Mouse (Mus musculus) gastrocnemius, adult 8-10 months (tissue): Measurements from ENCODE around the gene Adcy9. TPM values are rescaled to one million over a fixed set of nuclear protein-coding genes. Genes with fewer than 3 reads are reported as not detected.
"Not testable (repeated sequence)": the region's sequence is repeated elsewhere in the genome, so short reads cannot be mapped to it uniquely, and the experiment has no call there.

Experiments used
- DNase-seq, 2 experiments: peaks; one replicate each; pipeline ENCODE4 v3.0.0; 2022; ENCODE audit warnings: low spot score in 2 of 2
- total RNA-seq, 4 experiments: library from RNA; stranded (reverse); gene quantifications; 2 replicates each; pipeline ENCODE4 v1.2.4; 2022

Gene Adcy9
- total RNA-seq, 4 experiments from 2014 or later = 39.3 to 50.8 (median 41.4) TPM

- no peak for DNase-seq
These were observed 143.7 kb downstream of the Adcy9 start for GRCm38 (mm10) chr16:4276621-4277020.

GRCm38 (mm10) chr16:4276151-4276550 lies 144.1 kb downstream of the Adcy9 start:
- no peak for DNase-seq

- peak; percentile 62 to 75 for DNase-seq
These were observed 146.4 kb downstream of the Adcy9 start for GRCm38 (mm10) chr16:4273702-4274476.

- DNase-seq = no peak
These were observed 148.0 kb downstream of the Adcy9 start for GRCm38 (mm10) chr16:4272254-4272653.

GRCm38 (mm10) chr16:4270911-4271310 lies 149.4 kb downstream of the Adcy9 start:
- DNase-seq = no peak

GRCm38 (mm10) chr16:4267857-4268666 lies 152.2 kb downstream of the Adcy9 start:
- peak; percentile 65 to 77 for DNase-seq

GRCm38 (mm10) chr16:4267453-4267852 lies 152.8 kb downstream of the Adcy9 start:
- DNase-seq = no peak

GRCm38 (mm10) chr16:4265351-4265750 lies 154.9 kb downstream of the Adcy9 start:
- DNase-seq = no peak

GRCm38 (mm10) chr16:4263486-4263885 lies 156.8 kb downstream of the Adcy9 start:
- DNase-seq = no peak

GRCm38 (mm10) chr16:4257546-4257945 lies 162.8 kb downstream of the Adcy9 start:
- DNase-seq = no peak

GRCm38 (mm10) chr16:4248791-4249190 lies 171.5 kb downstream of the Adcy9 start:
- DNase-seq = no peak

- not testable (repeated sequence) for DNase-seq
These were observed 175.1 kb downstream of the Adcy9 start for GRCm38 (mm10) chr16:4245241-4245640.

Other genes with a start within 250 kb of the Adcy9 start
- 10 to 100 TPM; 36.3 to 38.3 (median 37.0) TPM for gene Crebbp, start 206.5 kb downstream of the Adcy9 start, total RNA-seq
- gene Srl, start 121.3 kb upstream of the Adcy9 start, total RNA-seq = 1,000 to 10,000 TPM; 1,019 to 1,332 (median 1,204) TPM
- 1 to 10 TPM; 3.2 to 5.5 (median 3.7) TPM for gene Tfap4, start 139.4 kb upstream of the Adcy9 start, total RNA-seq
- gene Glis2, start 174.2 kb upstream of the Adcy9 start, total RNA-seq = 1 to 10 TPM; 1.8 to 4.0 (median 3.5) TPM
- gene Pam16, start 204.5 kb upstream of the Adcy9 start, total RNA-seq = 100 to 1,000 TPM in 3 of 4 experiments, 10 to 100 TPM in 1; 93.3 to 129 (median 113) TPM
- 1 to 10 TPM; 2.5 to 4.3 (median 3.9) TPM for gene Vasn, start 219.4 kb upstream of the Adcy9 start, total RNA-seq
- gene Dnaja3, start 219.5 kb upstream of the Adcy9 start, total RNA-seq = 100 to 1,000 TPM in 1 of 4 experiments, 10 to 100 TPM in 3; 99.4 to 103 (median 99.8) TPM